Mouse (Mus musculus): ENCODE results near the gene Dmkn.

- TF ChIP-seq CTCF (IDR thresholded peaks at IDR 0.05; ENCODE audit: control insufficient read depth, insufficient read depth, low read length) = no peak
- TF ChIP-seq POLR2A (IDR thresholded peaks at IDR 0.05; ENCODE audit: borderline replicate concordance, control insufficient read depth, low read depth, low read length) = no peak
These were observed 22.4 kb downstream of the Dmkn start for GRCm38 (mm10) chr7:30785721-30786546.
